Mouse (Mus musculus) megakaryocyte, embryonic 14.5 days (primary cell): ENCODE measurements around the gene Ctsl.

Source experiments
- FLI1 ChIP-seq: IDR thresholded peaks from 2 replicates; pipeline ENCODE4 v1.6.1; 2012; ENCODE audit warnings: low read length, inconsistent platforms, mixed read lengths
- GATA1 ChIP-seq: IDR thresholded peaks from 3 replicates; pipeline ENCODE4 v1.6.1; 2012; ENCODE audit warnings: mixed read lengths, low read length, inconsistent platforms, borderline replicate concordance

- no peak for TF ChIP-seq GATA1
- no peak for TF ChIP-seq FLI1
Observed at GRCm38 (mm10) chr13:64415659-64416058, 45.0 kb upstream of the Ctsl start.
